Mouse (Mus musculus): ENCODE measurements around the gene Pdcl3. TPM values are rescaled to one million over a fixed set of nuclear protein-coding genes. Genes with fewer than 3 reads are reported as not detected.

The Pdcl3 gene
- 157 and 176 TPM in 2 replicates for polyA plus RNA-seq (2015; fragmentation: Nextera tagmentation; extraction: Ambion mirVana)

DNA sequence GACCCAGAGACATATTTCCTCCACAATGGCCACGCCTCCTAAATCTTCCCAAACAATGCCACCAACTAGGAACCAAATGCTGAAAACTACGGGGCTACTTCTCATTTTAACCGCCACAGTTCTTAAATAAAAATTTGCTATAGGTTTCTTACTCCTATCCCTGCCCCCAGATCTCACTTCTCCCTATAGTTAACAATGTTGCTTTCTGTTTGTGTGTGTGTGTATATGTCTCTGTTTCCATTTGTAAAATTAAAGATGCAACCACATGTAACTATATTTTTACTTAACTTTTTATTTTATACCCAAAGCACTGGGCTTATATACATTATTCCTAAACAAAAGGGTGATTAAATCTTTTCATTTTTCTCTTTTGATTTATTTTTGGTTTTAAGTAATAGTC is at the start of gene Pdcl3:
Pdcl3 (plus strand) TSS at position 301 of the 400 bp plus-strand sequence.
- Histone ChIP-seq H3K9me3 (no peaks in the 10 kb centered on the region), H3K27ac (no peak within 1 kb of the TSS), H3K27me3 (no peaks in the 10 kb centered on the region), H3K4me3 (no peak within 1 kb of the TSS), H3K4me2 (no peak within 1 kb of the TSS), H3K36me3 (no peaks in the 10 kb centered on the region), H3K9ac (no peak within 1 kb of the TSS), H3K4me1 (peaks cover 14% of the 10 kb centered on the region)
- no peak for ATAC-seq (ENCODE audit: insufficient number of reproducible peaks, low FRiP score, low TSS enrichment, low read depth)
- WGBS = 81% methylated on average over 3 of the region's 3 CpGs

DNA sequence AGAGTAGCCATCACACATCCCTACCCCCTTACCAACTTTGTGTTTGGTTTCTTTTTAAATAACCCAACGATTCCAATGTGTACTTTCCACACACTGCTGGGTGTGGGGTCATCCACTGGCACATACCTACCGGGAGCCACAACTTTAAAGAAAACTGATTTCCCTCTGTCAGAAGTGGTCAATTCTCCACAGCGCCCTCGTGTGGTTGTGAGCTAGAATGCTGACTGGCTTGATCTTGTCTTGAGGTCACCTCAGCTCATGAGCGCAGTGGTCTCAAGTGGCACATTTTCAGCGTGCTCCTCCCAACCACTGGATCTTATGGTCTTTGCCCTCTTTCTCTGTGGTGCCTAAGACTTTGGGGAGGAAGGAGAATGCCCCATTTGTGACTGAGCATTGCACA is 48.6 kb upstream of the Pdcl3 start:
- no peak overlapping the region for H3K4me2 ChIP-seq
- ATAC-seq (ENCODE audit: insufficient number of reproducible peaks, low FRiP score, low TSS enrichment, low read depth) = no peak
- H3K9me3 ChIP-seq = no peaks in the 10 kb centered on the region
- H3K27ac ChIP-seq = no peak overlapping the region
- no peaks in the 10 kb centered on the region for H3K4me1 ChIP-seq
- no peak overlapping the region for H3K4me3 ChIP-seq
- no peak overlapping the region for H3K9ac ChIP-seq
- no peaks in the 10 kb centered on the region for H3K36me3 ChIP-seq
- H3K27me3 ChIP-seq = no peaks in the 10 kb centered on the region
- 26% methylated on average over 6 of the region's 6 CpGs for WGBS

DNA sequence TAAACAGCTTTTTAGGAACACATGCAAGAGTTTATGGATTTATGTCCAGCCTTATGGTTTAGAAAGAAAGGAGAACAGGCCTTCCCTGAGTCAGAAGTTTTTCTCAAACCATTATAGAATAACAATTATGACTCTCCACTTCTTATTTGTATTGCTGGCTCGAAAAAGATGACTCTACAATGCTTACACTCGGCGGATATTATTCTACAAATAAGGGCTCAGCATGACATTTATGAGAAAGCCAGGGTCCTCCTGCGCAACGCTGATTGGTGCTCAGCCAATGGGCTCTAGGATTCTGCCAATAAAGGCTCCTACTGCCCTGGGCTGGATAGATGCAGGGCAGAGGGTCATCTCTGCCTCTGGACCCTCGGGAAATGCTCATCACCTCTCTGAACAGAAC is 46.6 kb upstream of the Pdcl3 start, which contains the start of gene Nms:
Nms (plus strand) TSS at position 301 of the 400 bp plus-strand sequence.
- Histone ChIP-seq H3K9me3 (no peaks in the 10 kb centered on the region), H3K27ac (no peak within 1 kb of the TSS), H3K4me1 (no peaks in the 10 kb centered on the region), H3K4me2 (no peak within 1 kb of the TSS), H3K4me3 (no peak within 1 kb of the TSS), H3K36me3 (no peaks in the 10 kb centered on the region), H3K27me3 (no peaks in the 10 kb centered on the region), H3K9ac (no peak within 1 kb of the TSS)
- WGBS = 72% methylated on average over 6 of the region's 6 CpGs
- ATAC-seq (ENCODE audit: insufficient number of reproducible peaks, low FRiP score, low TSS enrichment, low read depth) = no peak

DNA sequence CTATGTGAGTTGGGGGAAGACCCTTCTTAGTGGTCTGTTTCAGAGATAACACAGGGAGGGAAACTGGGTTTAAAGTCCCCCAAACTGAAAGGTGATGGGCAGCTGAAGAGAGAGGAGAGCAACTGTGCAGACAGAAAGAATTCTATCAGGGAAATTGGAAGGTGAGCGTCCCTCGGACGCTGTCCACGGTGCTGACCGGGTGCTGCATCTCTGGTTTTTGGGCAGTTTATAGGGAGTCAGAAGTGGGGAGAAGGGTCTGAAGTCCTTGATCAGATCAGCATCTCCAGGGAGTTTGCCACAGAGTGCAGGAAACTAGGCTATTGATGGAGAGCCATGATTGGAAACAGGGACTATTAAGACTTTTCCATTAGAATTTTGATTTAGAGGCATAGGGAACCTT is 45.8 kb upstream of the Pdcl3 start:
- Histone ChIP-seq H3K27me3 (no peaks in the 10 kb centered on the region), H3K4me2 (no peak overlapping the region), H3K4me3 (no peak overlapping the region), H3K27ac (no peak overlapping the region), H3K36me3 (no peaks in the 10 kb centered on the region), H3K4me1 (no peaks in the 10 kb centered on the region), H3K9me3 (no peaks in the 10 kb centered on the region), H3K9ac (no peak overlapping the region)
- no peak for ATAC-seq (ENCODE audit: insufficient number of reproducible peaks, low FRiP score, low TSS enrichment, low read depth)
- 6% methylated on average over 5 of the region's 5 CpGs for WGBS

DNA sequence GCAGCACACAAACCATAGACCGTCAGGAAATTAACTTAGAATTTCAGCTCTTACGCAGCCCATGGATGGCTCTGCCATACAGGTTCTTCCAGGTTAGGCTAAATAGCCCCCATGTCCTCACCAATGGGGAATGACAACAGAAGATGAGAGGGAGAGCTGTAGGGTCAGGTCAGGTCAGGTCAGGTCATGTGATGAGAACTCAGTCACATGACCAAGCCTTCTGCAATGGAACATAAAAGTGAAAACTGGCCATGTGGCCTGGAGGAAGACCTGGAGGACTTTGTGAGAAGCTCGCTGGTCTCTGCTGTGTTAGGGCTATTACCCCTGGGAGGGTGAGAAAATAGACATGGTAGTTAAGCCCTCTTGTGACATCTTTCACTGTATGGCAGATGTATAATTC is 29.0 kb upstream of the Pdcl3 start:
- Histone ChIP-seq H3K9ac (no peak overlapping the region), H3K4me3 (no peak overlapping the region), H3K4me2 (no peak overlapping the region), H3K27me3 (no peaks in the 10 kb centered on the region), H3K4me1 (no peaks in the 10 kb centered on the region), H3K9me3 (no peaks in the 10 kb centered on the region), H3K27ac (no peak overlapping the region), H3K36me3 (no peaks in the 10 kb centered on the region)
- ATAC-seq (ENCODE audit: insufficient number of reproducible peaks, low FRiP score, low TSS enrichment, low read depth) = no peak
- 88% methylated on average over 3 of the region's 3 CpGs for WGBS

DNA sequence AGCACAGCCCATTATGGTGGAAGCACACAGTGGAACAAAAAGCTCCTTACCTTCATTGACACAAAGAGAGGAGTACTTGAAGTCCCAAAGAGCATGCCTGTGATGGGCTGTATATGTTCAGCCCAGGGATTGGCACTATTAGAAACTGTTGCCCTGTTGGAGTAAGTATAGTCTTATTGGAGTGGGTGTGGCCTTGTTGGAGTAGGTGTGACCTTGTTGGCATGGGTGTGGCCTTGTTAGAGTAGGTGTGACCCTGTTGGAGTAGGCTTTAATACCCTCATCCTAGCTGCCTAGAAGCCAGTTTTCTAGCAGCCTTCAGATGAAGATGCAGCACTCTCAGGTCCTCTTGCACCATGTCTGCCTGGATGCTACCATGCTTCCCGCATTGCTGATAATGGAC is 16.3 kb upstream of the Pdcl3 start:
- H3K4me3 ChIP-seq = no peak overlapping the region
- no peaks in the 10 kb centered on the region for H3K9me3 ChIP-seq
- no peaks in the 10 kb centered on the region for H3K27me3 ChIP-seq
- no peak overlapping the region for H3K27ac ChIP-seq
- H3K4me1 ChIP-seq = no peaks in the 10 kb centered on the region
- WGBS = 98% methylated on average over 1 of the region's 1 CpGs
- no peak overlapping the region for H3K9ac ChIP-seq
- no peak for ATAC-seq (ENCODE audit: insufficient number of reproducible peaks, low FRiP score, low TSS enrichment, low read depth)
- H3K36me3 ChIP-seq = no peaks in the 10 kb centered on the region
- H3K4me2 ChIP-seq = no peak overlapping the region

DNA sequence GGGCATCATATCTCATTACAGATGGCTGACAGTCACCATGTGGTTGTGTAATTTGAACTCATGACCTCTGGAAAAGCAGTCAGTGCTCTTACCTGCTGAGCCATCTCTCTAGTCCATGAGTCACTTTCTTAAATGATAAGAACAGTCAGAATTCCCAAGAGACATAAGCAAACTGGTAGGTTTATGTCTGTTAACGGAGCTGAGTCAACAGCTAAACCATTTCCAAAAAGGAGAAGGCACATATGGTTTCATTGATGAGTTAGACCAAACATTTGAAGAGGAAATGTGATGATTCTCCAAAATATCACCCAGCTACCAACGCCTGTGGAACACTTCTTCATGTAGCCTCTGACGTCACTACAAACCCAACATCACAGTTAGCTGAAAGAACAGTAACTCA is 13.7 kb upstream of the Pdcl3 start:
- Histone ChIP-seq H3K27ac (no peak overlapping the region), H3K27me3 (no peaks in the 10 kb centered on the region), H3K9me3 (no peaks in the 10 kb centered on the region), H3K4me1 (no peaks in the 10 kb centered on the region), H3K36me3 (no peaks in the 10 kb centered on the region), H3K4me3 (no peak overlapping the region), H3K4me2 (no peak overlapping the region), H3K9ac (no peak overlapping the region)
- 84% methylated on average over 3 of the region's 3 CpGs for WGBS
- no peak for ATAC-seq (ENCODE audit: insufficient number of reproducible peaks, low FRiP score, low TSS enrichment, low read depth)

DNA sequence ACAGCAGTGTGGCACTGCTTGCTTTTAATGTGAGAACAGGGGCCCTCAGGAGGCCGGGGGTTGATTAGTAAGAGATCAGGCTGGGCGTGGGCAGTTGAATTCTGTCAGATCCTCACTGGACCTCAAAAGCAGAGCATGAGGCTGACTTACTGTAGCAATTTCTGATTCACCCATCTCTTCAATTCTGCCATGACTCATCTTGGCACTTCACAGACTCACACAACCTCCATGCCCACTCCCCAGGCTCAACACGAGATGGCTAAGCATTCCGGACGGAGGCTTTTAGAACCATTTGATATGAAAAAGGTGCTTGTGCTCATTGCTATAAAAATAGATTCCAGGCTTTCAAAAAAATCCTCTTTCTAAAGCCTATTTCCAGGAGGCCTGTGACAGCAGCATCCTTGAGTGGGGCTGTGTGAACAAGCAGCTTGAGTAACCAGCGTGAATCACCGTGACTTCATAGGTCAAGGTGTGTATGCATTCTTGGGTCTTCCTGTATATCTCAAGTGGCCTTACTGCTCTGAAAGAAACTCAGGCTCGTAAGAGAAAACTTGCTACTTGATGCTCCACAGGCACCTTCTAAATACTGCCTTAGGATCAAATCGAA is 12.3 kb upstream of the Pdcl3 start:
- Histone ChIP-seq H3K27ac (no peak overlapping the region), H3K4me1 (no peaks in the 10 kb centered on the region), H3K4me3 (no peak overlapping the region), H3K9me3 (no peaks in the 10 kb centered on the region), H3K4me2 (no peak overlapping the region), H3K27me3 (no peaks in the 10 kb centered on the region), H3K9ac (no peak overlapping the region), H3K36me3 (no peaks in the 10 kb centered on the region)
- WGBS = 80% methylated on average over 9 of the region's 9 CpGs
- ATAC-seq (ENCODE audit: insufficient number of reproducible peaks, low FRiP score, low TSS enrichment, low read depth) = no peak

DNA sequence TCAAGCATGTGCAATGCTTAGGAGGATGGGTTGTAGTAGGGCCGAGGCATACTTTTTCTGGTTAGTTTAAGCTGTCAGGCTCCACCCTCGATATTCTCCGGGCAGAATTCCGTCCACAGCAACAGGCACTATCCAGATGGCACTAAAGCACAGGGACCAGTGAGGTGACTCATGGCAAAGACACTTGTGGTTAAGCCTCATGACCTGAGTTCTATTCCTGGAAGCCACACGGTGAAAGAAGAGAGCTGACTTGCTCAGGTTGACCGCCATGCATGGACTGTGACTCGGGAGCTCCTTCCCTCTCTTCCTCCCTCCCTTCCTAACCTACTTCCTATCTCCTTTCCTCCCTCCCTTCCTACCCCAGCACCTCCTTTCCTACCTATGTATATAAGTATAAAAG is 5.5 kb upstream of the Pdcl3 start:
- ATAC-seq (ENCODE audit: insufficient number of reproducible peaks, low FRiP score, low TSS enrichment, low read depth) = no peak
- H3K27me3 ChIP-seq = no peaks in the 10 kb centered on the region

DNA sequence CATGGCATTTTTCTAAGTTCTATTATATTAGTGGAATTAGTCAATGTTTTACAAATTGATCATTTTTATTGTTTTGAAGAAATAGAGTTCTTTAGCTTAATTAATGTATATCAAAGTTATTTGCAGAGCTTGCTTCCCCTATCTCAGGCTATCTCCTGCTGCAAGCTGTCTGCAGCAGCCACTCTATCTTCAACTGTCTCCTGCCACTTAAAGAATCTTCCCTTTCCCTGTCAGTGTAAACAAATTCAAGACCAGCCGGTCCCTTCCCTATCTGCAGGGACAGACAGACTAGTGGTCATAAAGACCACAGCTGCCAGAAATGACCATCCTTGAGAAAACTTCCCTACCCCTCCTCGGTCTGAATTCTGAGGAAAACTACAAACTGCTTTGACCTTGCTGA is 1.5 kb upstream of the Pdcl3 start:
- H3K4me1 ChIP-seq = peaks cover 9% of the 10 kb centered on the region
- H3K4me3 ChIP-seq = no peak overlapping the region
- no peak for ATAC-seq (ENCODE audit: insufficient number of reproducible peaks, low FRiP score, low TSS enrichment, low read depth)
- no peak overlapping the region for H3K27ac ChIP-seq
- H3K36me3 ChIP-seq = no peaks in the 10 kb centered on the region
- no peaks in the 10 kb centered on the region for H3K27me3 ChIP-seq
- H3K4me2 ChIP-seq = no peak overlapping the region
- H3K9me3 ChIP-seq = no peaks in the 10 kb centered on the region
- WGBS = 54% methylated on average over 2 of the region's 2 CpGs
- no peak overlapping the region for H3K9ac ChIP-seq

More for the DNA sequence above, 5.5 kb upstream of the Pdcl3 start:
- H3K9me3 ChIP-seq = no peaks in the 10 kb centered on the region
- no peak overlapping the region for H3K9ac ChIP-seq
- no peak overlapping the region for H3K4me2 ChIP-seq
- H3K27ac ChIP-seq = no peak overlapping the region
- 75% methylated on average over 7 of the region's 7 CpGs for WGBS
- H3K4me3 ChIP-seq = no peak overlapping the region
- no peaks in the 10 kb centered on the region for H3K4me1 ChIP-seq
- H3K36me3 ChIP-seq = no peaks in the 10 kb centered on the region

DNA sequence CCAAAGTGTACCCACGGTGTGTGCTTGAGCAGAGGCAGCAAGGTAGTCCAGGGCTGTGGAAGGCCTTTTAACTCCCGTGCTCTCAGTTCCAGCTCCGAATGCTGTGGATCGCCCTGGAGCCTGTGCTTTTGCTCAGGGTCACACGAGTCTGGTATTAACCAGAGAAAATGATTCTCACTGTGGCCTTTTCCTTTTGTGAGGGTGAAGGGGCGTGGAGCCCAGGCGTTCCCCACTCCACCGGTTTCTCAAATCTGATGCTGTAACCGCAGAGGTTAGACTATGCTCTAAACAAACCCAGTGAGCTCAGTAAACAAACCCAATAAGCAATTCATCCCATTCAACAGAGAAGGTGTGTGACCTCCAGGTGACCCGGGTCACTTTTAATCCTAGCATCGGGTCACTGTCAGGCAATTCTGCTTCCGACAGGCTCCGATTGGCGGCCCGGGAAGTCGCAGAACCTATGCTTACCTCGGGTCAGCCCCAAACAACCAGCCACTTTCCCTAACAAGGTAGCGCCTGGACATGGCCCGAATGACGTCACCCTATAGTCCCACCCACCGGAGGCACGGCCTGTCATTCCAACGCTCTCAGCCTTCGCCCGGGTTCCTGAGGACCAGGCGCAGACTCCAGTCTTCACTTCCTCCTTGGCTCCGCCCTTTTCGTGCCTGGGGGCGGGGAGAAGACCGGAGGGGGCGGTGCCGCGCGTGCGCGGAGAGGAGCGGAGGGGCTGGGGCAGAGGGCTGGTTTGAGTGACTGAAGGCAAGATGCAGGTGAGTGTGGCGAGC is 1.9 kb downstream of the Pdcl3 start:
- peak overlapping the region; percentile 56 for H3K4me2 ChIP-seq
- 6% methylated on average over 38 of the region's 38 CpGs for WGBS
- ATAC-seq (ENCODE audit: insufficient number of reproducible peaks, low FRiP score, low TSS enrichment, low read depth) = peak; percentile 95

DNA sequence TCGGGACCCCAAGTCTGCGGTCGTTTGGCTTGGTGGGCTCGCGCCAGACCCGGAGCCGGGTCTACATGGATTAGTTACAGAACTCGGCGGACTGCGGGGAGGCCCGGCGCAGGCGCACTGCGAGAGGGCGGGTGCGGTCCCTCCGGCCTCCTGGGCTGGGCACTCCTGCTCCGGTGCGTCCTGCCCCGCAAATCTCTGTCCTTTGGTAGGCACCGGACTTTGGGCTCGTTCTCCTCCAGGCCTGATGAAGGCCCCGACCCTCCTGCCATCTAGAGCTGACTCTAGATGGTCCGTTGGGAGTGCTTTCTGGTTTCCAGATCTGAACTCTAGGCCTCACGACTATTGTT is 2.4 kb downstream of the Pdcl3 start:
- H3K9me3 ChIP-seq = no peaks in the 10 kb centered on the region
- WGBS = under 1% methylated on average over 25 of the region's 25 CpGs
- peaks cover 20% of the 10 kb centered on the region for H3K4me1 ChIP-seq
- peak overlapping the region; percentile 89 for H3K27ac ChIP-seq
- peak overlapping the region; percentile 80 for H3K4me3 ChIP-seq
- peak overlapping the region; percentile 56 for H3K4me2 ChIP-seq
- peak; percentile 79; the same call in 1 of the 2 replicates for ATAC-seq (ENCODE audit: insufficient number of reproducible peaks, low FRiP score, low TSS enrichment, low read depth)
- H3K9ac ChIP-seq = peak overlapping the region; percentile 67
- no peaks in the 10 kb centered on the region for H3K27me3 ChIP-seq
- peaks cover 18% of the 10 kb centered on the region for H3K36me3 ChIP-seq

More for the DNA sequence above, 1.9 kb downstream of the Pdcl3 start:
- H3K9ac ChIP-seq = peak overlapping the region; percentile 67
- H3K9me3 ChIP-seq = no peaks in the 10 kb centered on the region
- peaks cover 14% of the 10 kb centered on the region for H3K36me3 ChIP-seq
- H3K27me3 ChIP-seq = no peaks in the 10 kb centered on the region
- peak overlapping the region; percentile 89 for H3K27ac ChIP-seq
- peaks cover 20% of the 10 kb centered on the region for H3K4me1 ChIP-seq
- H3K4me3 ChIP-seq = peak overlapping the region; percentile 80

Measured in limb, embryonic 15.5 days (tissue).